ENCODE assay signal across 8 mouse cellular contexts in genomic region chr11:95777323-95778297, GRCm38 (mm10). TPM values are rescaled to one million over a fixed set of nuclear protein-coding genes. Genes with fewer than 3 reads are reported as not detected.
A peak's percentile ranks its signal among the peaks of the same experiment; 100 is the strongest.
DNase-seq lines count a peak whose midpoint lies in the region; ATAC-seq and TF ChIP-seq lines count a peak whose summit lies in the region.

No protein-coding gene starts in this region.

- peak; percentile 83 to 91 for TF ChIP-seq EP300 in MEL (IDR thresholded peaks at IDR 0.05; ENCODE audit: low read depth in 1 of 2, low read length in 2 of 2)

- peaks cover 0 to 24% of the 10 kb centered on the region in 2 experiments; a peak in 2 of 4 replicates for H3K36me3 ChIP-seq in MEL (ENCODE audit: control insufficient read depth in 1 of 2, insufficient read depth in 2 of 2, low read length in 2 of 2)
- peaks cover 13% of the 10 kb centered on the region; the same call in 1 of the 2 replicates for H3K36me3 ChIP-seq in liver, embryonic 12.5 days
- H3K36me3 ChIP-seq in spleen, adult 2 months (ENCODE audit: control insufficient read depth, insufficient read depth, low read length): no peaks in the 10 kb centered on the region
- no peaks in the 10 kb centered on the region; the same call in 1 of the 2 replicates for H3K36me3 ChIP-seq in hindbrain, embryonic 12.5 days
- peaks cover 11% of the 10 kb centered on the region for H3K36me3 ChIP-seq in hindbrain, embryonic 13.5 days

- H3K4me3 ChIP-seq in MEL (ENCODE audit: control insufficient read depth in 1 of 2, insufficient read depth in 1 of 2, low read depth in 2 of 2, low read length in 2 of 2): peak overlapping the region; percentile 11 to 17
- peak overlapping the region; percentile 47 for H3K4me3 ChIP-seq in liver, embryonic 12.5 days
- no peak overlapping the region for H3K4me3 ChIP-seq in spleen, adult 2 months (ENCODE audit: extremely low read depth, insufficient read depth, insufficient read length)
- no peak overlapping the region for H3K4me3 ChIP-seq in hindbrain, embryonic 12.5 days
- no peak overlapping the region for H3K4me3 ChIP-seq in hindbrain, embryonic 13.5 days

- ATAC-seq in granulocyte monocyte progenitor cell, adult 5-6 weeks (replicated peaks; ENCODE audit: poor library complexity, severe bottlenecking): peak; percentile 81
- peak; percentile 87 for ATAC-seq in liver, embryonic 12.5 days
- no peak for ATAC-seq in hindbrain, embryonic 12.5 days (ENCODE audit: low FRiP score)
- no peak for ATAC-seq in hindbrain, embryonic 13.5 days (ENCODE audit: low FRiP score)

- TF ChIP-seq CTCF in MEL (IDR thresholded peaks at IDR 0.05 in 2 of 3, conservative IDR thresholded peaks at IDR 0.05 in 1 of 3; ENCODE audit: control insufficient read depth in 1 of 3, insufficient read depth in 1 of 3, low read depth in 2 of 3, low read length in 3 of 3, poor library complexity in 1 of 3, severe bottlenecking in 1 of 3): no peak
- TF ChIP-seq CTCF in spleen, adult 2 months (IDR thresholded peaks at IDR 0.05; ENCODE audit: extremely low read depth, insufficient read depth, insufficient read length, insufficient replicate concordance): no peak

- H3K9me3 ChIP-seq in MEL (replicated peaks; ENCODE audit: insufficient read depth, low read length): no peaks in the 10 kb centered on the region
- H3K9me3 ChIP-seq in liver, embryonic 12.5 days (replicated peaks): no peaks in the 10 kb centered on the region
- no peaks in the 10 kb centered on the region for H3K9me3 ChIP-seq in hindbrain, embryonic 12.5 days (replicated peaks)
- H3K9me3 ChIP-seq in hindbrain, embryonic 13.5 days: no peaks in the 10 kb centered on the region

- H3K79me2 ChIP-seq in MEL (ENCODE audit: control insufficient read depth, insufficient read depth, low read length, poor library complexity): no peaks in the 10 kb centered on the region

- TF ChIP-seq RAD21 in MEL (IDR thresholded peaks at IDR 0.05; ENCODE audit: low read depth, low read length): no peak; the same call in 1 of the 2 replicates

- TF ChIP-seq POLR2A in MEL (IDR thresholded peaks at IDR 0.05; ENCODE audit: control insufficient read depth in 1 of 2, insufficient read depth in 1 of 2, low read depth in 1 of 2, low read length in 2 of 2, poor library complexity in 1 of 2): peak; percentile 29 to 74; a peak in 1 of 4 replicates
- TF ChIP-seq POLR2A in spleen, adult 2 months (IDR thresholded peaks at IDR 0.05; ENCODE audit: low read depth, low read length): no peak

- peak overlapping the region; percentile 55 for H3K9ac ChIP-seq in MEL (ENCODE audit: control insufficient read depth, low read depth, low read length, poor library complexity, severe bottlenecking)
- peak overlapping the region; percentile 73 for H3K9ac ChIP-seq in liver, embryonic 12.5 days
- H3K9ac ChIP-seq in hindbrain, embryonic 12.5 days: no peak overlapping the region
- H3K9ac ChIP-seq in hindbrain, embryonic 13.5 days: no peak overlapping the region

- WGBS in liver, embryonic 12.5 days (ENCODE audit: insufficient replicate concordance): 22% methylated on average over 17 of the region's 17 CpGs
- WGBS in spleen, adult 2 months: 44% methylated on average over 17 of the region's 17 CpGs
- 85% methylated on average over 17 of the region's 17 CpGs for WGBS in hindbrain, embryonic 12.5 days
- WGBS in hindbrain, embryonic 13.5 days: 91% methylated on average over 17 of the region's 17 CpGs

- H3K27me3 ChIP-seq in MEL (ENCODE audit: control insufficient read depth in 1 of 2, insufficient read depth in 2 of 2, low read length in 2 of 2): no peaks in the 10 kb centered on the region
- H3K27me3 ChIP-seq in liver, embryonic 12.5 days (replicated peaks): 0 out of 2 replicates have a peak, but pooled peaks cover 3% of the 10 kb centered on the region
- no peaks in the 10 kb centered on the region for H3K27me3 ChIP-seq in spleen, adult 2 months (ENCODE audit: control insufficient read depth, insufficient read depth, low read length)
- no peaks in the 10 kb centered on the region for H3K27me3 ChIP-seq in hindbrain, embryonic 12.5 days
- no peaks in the 10 kb centered on the region for H3K27me3 ChIP-seq in hindbrain, embryonic 13.5 days

- H3K27ac ChIP-seq in MEL (ENCODE audit: control insufficient read depth, low read depth, low read length): peak overlapping the region; percentile 90
- peak overlapping the region; percentile 93 for H3K27ac ChIP-seq in liver, embryonic 12.5 days
- peak overlapping the region; percentile 36; the same call in 1 of the 2 replicates for H3K27ac ChIP-seq in spleen, adult 2 months (ENCODE audit: insufficient read depth, low read length)
- H3K27ac ChIP-seq in hindbrain, embryonic 12.5 days: no peak overlapping the region
- H3K27ac ChIP-seq in hindbrain, embryonic 13.5 days: no peak overlapping the region

- H3K4me2 ChIP-seq in liver, embryonic 12.5 days: peak overlapping the region; percentile 64
- no peak overlapping the region for H3K4me2 ChIP-seq in hindbrain, embryonic 12.5 days (replicated peaks)
- no peak overlapping the region for H3K4me2 ChIP-seq in hindbrain, embryonic 13.5 days

- peak; percentile 94 for DNase-seq in MEL (ENCODE audit: low read depth, low spot score)
- peak; percentile 77 for DNase-seq in adrenal gland, postnatal 25 days
- DNase-seq in spleen, adult 2 months (ENCODE audit: low read depth in 1 of 2, low spot score in 2 of 2): no peak
- no peak for DNase-seq in cerebellum, adult 8-10 months

- H3K4me1 ChIP-seq in MEL (ENCODE audit: control insufficient read depth in 1 of 2, insufficient read depth in 2 of 2, low read length in 2 of 2): peaks cover 24 to 29% of the 10 kb centered on the region in 2 experiments
- peaks cover 42% of the 10 kb centered on the region for H3K4me1 ChIP-seq in liver, embryonic 12.5 days
- H3K4me1 ChIP-seq in spleen, adult 2 months (ENCODE audit: control insufficient read depth, insufficient read depth, insufficient read length): no peaks in the 10 kb centered on the region
- H3K4me1 ChIP-seq in hindbrain, embryonic 12.5 days: no peaks in the 10 kb centered on the region
- no peaks in the 10 kb centered on the region for H3K4me1 ChIP-seq in hindbrain, embryonic 13.5 days (replicated peaks)

TF ChIP-seq in MEL, 35 proteins besides CTCF, POLR2A, EP300 and RAD21 (continues in another document):
- TF ChIP-seq ZNF384 (IDR thresholded peaks at IDR 0.05; ENCODE audit: low read depth, low read length) (peak; percentile 33; the same call in 1 of the 2 replicates), MYB (IDR thresholded peaks at IDR 0.05; ENCODE audit: low read depth, low read length) (peak; percentile 94), HCFC1 (IDR thresholded peaks at IDR 0.05; ENCODE audit: low read depth, low read length) (peak; percentile 57; the same call in 1 of the 2 replicates), JUND (IDR thresholded peaks at IDR 0.05; ENCODE audit: low read depth, low read length) (0 out of 2 replicates have a peak, but pooled peaks have one; percentile 37), CHD2 (IDR thresholded peaks at IDR 0.05; ENCODE audit: low read length) (peak; percentile 43; the same call in 1 of the 2 replicates), BHLHE40 (IDR thresholded peaks at IDR 0.05; ENCODE audit: borderline replicate concordance, low read depth, low read length) (peak; percentile 74), SIN3A (IDR thresholded peaks at IDR 0.05; ENCODE audit: low read length) (peak; percentile 76), ZC3H11A (IDR thresholded peaks at IDR 0.05; ENCODE audit: low read depth, low read length) (no peak; the same call in 1 of the 2 replicates), TCF12 (IDR thresholded peaks at IDR 0.05; ENCODE audit: low read depth, low read length) (peak; percentile 80)

RNA-seq across cellular contexts. Expression of gene Phospho1, which starts 46.7 kb away (rescaled TPM):
- 15.4 and 17.7 TPM in 2 replicates for total RNA-seq in MEL (2012; rRNA removed)
- polyA plus RNA-seq in MEL (2012; ENCODE audit: insufficient read depth in 1 of 2, insufficient read length in 2 of 2, low read depth in 1 of 2, low replicate concordance in 2 of 2, missing spikeins in 1 of 2): 10 to 100 TPM in 1 of 2 experiments, not detected in 1; 76.0 TPM
- total RNA-seq in adrenal gland, postnatal 25 days (2021): 133 and 225 TPM in 2 replicates
- 1.5 TPM in 1 of 2 replicates, not detected in the other for total RNA-seq in granulocyte monocyte progenitor cell, adult 5-6 weeks (2014; fragmentation: Nextera tagmentation)
- 0.41 TPM in 1 of 2 replicates, not detected in the other for total RNA-seq in granulocyte monocyte progenitor cell, adult 5-6 weeks (2017)
- polyA plus RNA-seq in liver, embryonic 12.5 days (2016; fragmentation: Nextera tagmentation; extraction: Ambion mirVana): 2.7 and 3.4 TPM in 2 replicates
- 34.5 and 42.5 TPM in 2 replicates for polyA plus RNA-seq in spleen, adult 2 months (2012; rRNA removed)
- polyA plus RNA-seq in hindbrain, embryonic 12.5 days (2016; fragmentation: Nextera tagmentation; extraction: Ambion mirVana): 0.43 TPM in 1 of 2 replicates, not detected in the other
- 0.39 TPM in 1 of 2 replicates, not detected in the other for polyA plus RNA-seq in hindbrain, embryonic 13.5 days (2015; fragmentation: Nextera tagmentation; extraction: Ambion mirVana)

RNA-seq across cellular contexts. Expression of gene B130006D01Rik, which starts 54.2 kb away (rescaled TPM):
- 0.59 and 0.73 TPM in 2 replicates for total RNA-seq in MEL (2012; rRNA removed)
- polyA plus RNA-seq in MEL (2012; ENCODE audit: insufficient read depth in 1 of 2, insufficient read length in 2 of 2, low read depth in 1 of 2, low replicate concordance in 2 of 2, missing spikeins in 1 of 2): under 1 TPM in 1 of 2 experiments, not detected in 1; 0.11 TPM
- total RNA-seq in adrenal gland, postnatal 25 days (2021): 1.1 and 1.4 TPM in 2 replicates
- total RNA-seq in granulocyte monocyte progenitor cell, adult 5-6 weeks (2014; fragmentation: Nextera tagmentation): 4.4 and 5.7 TPM in 2 replicates
- total RNA-seq in granulocyte monocyte progenitor cell, adult 5-6 weeks (2017): 1.0 and 1.2 TPM in 2 replicates
- 0.62 and 0.65 TPM in 2 replicates for polyA plus RNA-seq in liver, embryonic 12.5 days (2016; fragmentation: Nextera tagmentation; extraction: Ambion mirVana)
- 0.08 and 0.14 TPM in 2 replicates for polyA plus RNA-seq in spleen, adult 2 months (2012; rRNA removed)
- polyA plus RNA-seq in hindbrain, embryonic 12.5 days (2016; fragmentation: Nextera tagmentation; extraction: Ambion mirVana): 1.4 and 1.8 TPM in 2 replicates
- polyA plus RNA-seq in hindbrain, embryonic 13.5 days (2015; fragmentation: Nextera tagmentation; extraction: Ambion mirVana): 1.6 and 1.8 TPM in 2 replicates

RNA-seq across cellular contexts. Expression of gene Gngt2, which starts 59.4 kb away (rescaled TPM):
- total RNA-seq in MEL (2012; rRNA removed): 23.5 and 24.0 TPM in 2 replicates
- 10 to 100 TPM in 1 of 2 experiments, not detected in 1; 25.9 TPM for polyA plus RNA-seq in MEL (2012; ENCODE audit: insufficient read depth in 1 of 2, insufficient read length in 2 of 2, low read depth in 1 of 2, low replicate concordance in 2 of 2, missing spikeins in 1 of 2)
- 16.2 and 20.1 TPM in 2 replicates for total RNA-seq in adrenal gland, postnatal 25 days (2021)
- total RNA-seq in granulocyte monocyte progenitor cell, adult 5-6 weeks (2014; fragmentation: Nextera tagmentation): 2.7 and 24.3 TPM in 2 replicates
- total RNA-seq in granulocyte monocyte progenitor cell, adult 5-6 weeks (2017): 7.7 and 13.4 TPM in 2 replicates
- polyA plus RNA-seq in liver, embryonic 12.5 days (2016; fragmentation: Nextera tagmentation; extraction: Ambion mirVana): 15.8 and 16.7 TPM in 2 replicates
- polyA plus RNA-seq in spleen, adult 2 months (2012; rRNA removed): 28.3 and 30.4 TPM in 2 replicates
- 5.5 and 7.9 TPM in 2 replicates for polyA plus RNA-seq in hindbrain, embryonic 12.5 days (2016; fragmentation: Nextera tagmentation; extraction: Ambion mirVana)
- 4.1 and 4.8 TPM in 2 replicates for polyA plus RNA-seq in hindbrain, embryonic 13.5 days (2015; fragmentation: Nextera tagmentation; extraction: Ambion mirVana)

Comparison
In these comparisons a context has a peak if more than half of its experiments do, and no peak if none do; other contexts are left out.
1. DNase-seq: peak in MEL (single experiment) and adrenal gland, postnatal 25 days (single experiment); none in spleen, adult 2 months (0 of 2) and cerebellum, adult 8-10 months (single experiment).
2. H3K27ac ChIP-seq: peak in MEL (single experiment), liver, embryonic 12.5 days (single experiment) and spleen, adult 2 months (single experiment); none in hindbrain, embryonic 12.5 days (single experiment) and hindbrain, embryonic 13.5 days (single experiment).
3. H3K4me3 ChIP-seq: peak in MEL (2 of 2) and liver, embryonic 12.5 days (single experiment); none in spleen, adult 2 months (single experiment), hindbrain, embryonic 12.5 days (single experiment) and hindbrain, embryonic 13.5 days (single experiment).
4. H3K9ac ChIP-seq: peak in MEL (single experiment) and liver, embryonic 12.5 days (single experiment); none in hindbrain, embryonic 12.5 days (single experiment) and hindbrain, embryonic 13.5 days (single experiment).
5. ATAC-seq: peak in granulocyte monocyte progenitor cell, adult 5-6 weeks (single experiment) and liver, embryonic 12.5 days (single experiment); none in hindbrain, embryonic 12.5 days (single experiment) and hindbrain, embryonic 13.5 days (single experiment).